Mouse (Mus musculus) cerebellum, postnatal 25 days (tissue): ENCODE data around the gene Chfr.

Experiments
- DNase-seq, 2 experiments: peaks; one replicate each; pipeline ENCODE4 v3.0.0; 2021; ENCODE audit warnings: mixed read lengths in 2 of 2

Gene Chfr

DNA sequence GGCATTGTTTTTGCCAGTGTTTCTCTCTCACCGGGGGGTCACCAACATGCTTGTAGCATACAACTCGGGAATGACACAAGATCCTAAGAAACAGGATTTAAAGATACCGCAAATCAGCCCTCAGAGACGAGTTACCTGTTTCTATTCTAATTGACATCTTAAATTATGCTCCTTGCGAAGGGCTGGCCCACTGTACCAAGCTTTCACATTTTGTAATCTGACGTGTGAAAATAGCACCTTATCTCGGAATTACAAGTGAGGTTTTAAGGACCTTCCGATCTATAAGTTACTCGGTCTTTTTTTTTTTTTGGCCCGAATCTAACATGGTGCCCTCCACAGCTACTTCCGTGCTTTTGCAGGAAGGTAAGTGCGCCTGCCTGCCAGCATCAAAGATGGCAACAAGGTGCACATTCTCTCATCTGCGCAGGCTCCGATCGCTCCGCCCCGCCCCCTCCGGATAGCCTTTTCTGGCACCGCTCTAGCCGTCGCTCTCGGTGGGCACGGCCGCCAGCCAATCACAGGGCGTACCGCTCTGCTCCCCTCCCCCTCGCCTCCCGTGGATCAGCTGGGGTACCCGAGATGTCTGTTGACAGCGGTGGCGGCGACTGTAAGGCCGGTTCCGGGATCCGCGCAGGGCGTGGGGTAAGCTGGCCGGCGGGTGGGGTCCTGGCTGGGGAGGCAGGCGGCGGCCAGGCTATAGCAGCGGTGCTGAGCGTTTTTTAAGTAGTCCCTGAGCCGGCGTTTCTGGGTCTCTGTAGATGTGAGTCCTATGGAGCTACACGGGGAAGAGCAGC, at the start of gene Chfr:
Gene Chfr (plus strand): TSS at position 550 of the 794 bp plus-strand sequence.
- peak; percentile 100 for DNase-seq

DNA sequence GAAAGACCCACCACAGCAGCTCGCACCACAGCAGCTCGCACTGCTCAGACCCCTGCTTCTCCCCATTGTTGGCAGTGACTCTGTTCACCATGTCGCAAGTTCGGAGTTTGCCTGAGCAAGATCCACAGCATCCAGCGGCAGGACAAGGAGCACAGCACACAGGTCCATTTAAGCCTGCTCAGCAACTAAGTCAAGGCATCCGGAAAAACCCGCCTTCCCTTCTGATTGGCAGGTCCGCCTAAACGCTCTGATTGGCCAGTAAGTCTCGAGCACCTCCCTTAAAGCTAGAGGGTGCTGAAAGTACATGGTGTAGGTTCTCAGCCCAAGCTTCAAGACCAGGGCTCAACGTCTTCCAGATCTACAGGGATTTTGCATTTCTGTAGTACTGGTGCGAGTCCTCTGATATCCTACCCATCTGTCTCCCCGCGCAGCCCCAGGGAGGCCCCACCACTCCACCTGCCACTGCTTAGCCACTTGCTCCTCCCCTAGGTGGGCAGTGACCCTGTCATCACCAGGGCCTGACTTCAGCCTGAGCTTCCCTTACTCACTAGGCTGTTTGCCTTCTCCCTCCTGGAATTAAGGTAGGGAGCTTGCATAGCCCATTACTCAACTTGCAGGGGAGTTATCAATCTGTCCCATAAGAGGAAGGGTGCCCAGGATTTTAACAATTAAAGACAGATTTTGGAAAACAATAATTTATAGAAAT, 49.3 kb upstream of the Chfr start:
- DNase-seq, result no peak

DNA sequence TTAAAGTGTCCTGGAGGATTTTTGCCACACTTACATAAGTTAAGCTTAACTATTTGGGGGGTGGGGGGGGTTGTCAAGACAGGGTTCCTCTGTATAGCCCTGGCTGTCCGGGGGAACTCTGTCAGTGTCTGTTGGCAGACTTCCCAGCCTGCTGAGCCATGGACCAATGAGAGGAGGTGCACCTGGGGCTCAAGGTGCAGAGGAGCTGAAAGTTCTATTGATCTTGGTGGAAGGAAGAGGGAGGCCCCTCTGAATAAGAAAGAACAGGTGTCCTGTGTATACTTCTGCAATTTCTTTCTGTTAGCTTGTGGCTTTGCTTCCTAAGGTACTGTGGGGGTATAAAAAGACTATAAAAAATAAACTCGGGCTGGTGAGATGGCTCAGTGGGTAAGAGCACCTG, 44.1 kb upstream of the Chfr start:
- DNase-seq, result no peak

- peak; percentile 85 to 88 for DNase-seq
Observed at GRCm38 (mm10) chr5:110094030-110094846, 41.4 kb upstream of the Chfr start, which contains the start of gene Gm35315. Gm35315 (minus strand) TSS chr5:110094420.

DNA sequence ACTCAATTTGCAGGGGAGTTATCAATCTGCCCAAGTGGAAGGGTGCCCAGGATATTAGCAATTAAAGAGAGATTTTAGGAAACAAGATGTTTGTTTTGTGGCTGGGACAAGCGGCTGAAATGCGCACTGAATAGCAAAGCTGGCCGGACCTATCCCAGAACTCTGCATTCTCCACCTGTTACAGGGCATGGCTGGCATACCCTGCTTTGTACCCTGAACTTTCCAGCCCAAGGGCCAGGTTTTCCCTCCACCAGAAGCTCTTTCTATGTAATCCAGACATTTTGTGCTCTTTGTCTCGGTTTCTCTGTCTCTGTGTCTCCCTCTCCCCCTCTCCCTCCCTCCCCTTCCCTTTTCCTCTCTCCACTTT, 40.8 kb upstream of the Chfr start:
- DNase-seq, result no peak

DNA sequence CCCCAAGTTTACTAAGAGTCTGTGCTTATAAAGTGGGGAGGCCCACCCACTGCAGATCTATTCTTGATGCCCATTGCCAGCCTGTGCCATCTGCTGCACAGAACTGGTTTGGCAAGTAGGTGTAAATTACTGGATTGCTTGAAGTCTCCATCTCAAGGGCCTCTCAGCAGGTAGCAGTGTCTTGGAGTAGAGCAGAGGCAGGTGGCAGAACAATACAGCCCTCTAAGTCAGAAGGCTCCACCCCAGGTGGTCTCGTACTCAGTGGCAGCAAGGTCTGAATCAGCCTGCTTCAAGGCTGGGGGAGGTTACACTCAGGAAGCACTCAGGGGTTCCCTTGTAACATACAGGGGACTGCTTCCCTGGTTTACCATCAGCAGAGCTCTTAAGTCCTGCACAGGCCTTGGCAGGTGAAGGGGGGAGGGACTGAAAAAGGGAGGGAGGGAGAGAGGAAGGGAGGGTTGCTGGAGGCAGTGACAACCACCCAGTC, 36.6 kb upstream of the Chfr start:
- DNase-seq, result peak; percentile 13 to 21

DNA sequence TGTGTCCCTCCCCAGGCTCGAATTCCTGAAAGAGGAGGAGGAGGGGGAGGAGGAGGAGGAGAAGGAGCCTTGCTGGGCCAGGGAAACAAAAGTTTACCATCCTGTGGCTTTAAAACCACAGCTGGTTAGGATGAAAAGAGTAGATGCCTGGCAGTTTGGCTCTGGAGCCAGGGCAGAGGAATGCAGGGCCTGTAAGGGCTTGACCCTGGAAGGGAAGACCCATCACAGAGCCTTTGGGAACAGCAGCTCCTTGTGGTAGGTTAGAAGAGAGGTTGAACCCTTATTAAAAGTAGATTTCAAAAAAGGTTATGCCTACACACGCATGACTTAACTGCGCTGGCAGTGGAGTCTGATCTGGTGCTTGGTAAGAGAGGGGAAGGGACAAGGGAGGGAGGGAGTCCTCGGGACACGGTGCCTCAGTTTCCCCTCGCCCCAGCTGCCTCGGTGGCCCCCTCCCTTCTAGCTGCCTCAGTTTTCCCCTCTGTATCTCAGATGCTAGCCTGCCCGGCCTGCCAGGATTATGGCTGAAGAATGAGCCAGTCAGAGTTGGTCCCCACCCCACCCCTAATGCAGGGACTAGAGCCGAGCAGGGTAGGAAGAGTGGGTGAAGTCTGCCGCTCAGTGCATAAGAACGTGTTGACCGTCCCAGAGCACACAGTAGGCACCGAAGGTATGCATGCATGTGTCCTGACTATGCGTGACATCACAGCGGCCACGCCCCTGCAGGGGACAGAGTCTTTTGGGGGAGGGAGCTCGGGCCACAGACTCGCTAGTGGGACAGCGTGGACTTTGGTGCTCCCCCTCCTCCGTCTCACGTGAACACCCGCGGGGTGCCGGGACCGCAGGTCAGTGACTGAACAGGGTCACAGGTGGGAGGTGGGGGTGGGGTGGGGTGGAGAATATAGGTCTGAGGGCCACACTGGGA, 35.7 kb upstream of the Chfr start, which contains the start of gene Plcxd1:
Gene Plcxd1 (plus strand): TSS at position 314 of the 925 bp plus-strand sequence.
- peak in 1 of 2 experiments; percentile 7 for DNase-seq

DNA sequence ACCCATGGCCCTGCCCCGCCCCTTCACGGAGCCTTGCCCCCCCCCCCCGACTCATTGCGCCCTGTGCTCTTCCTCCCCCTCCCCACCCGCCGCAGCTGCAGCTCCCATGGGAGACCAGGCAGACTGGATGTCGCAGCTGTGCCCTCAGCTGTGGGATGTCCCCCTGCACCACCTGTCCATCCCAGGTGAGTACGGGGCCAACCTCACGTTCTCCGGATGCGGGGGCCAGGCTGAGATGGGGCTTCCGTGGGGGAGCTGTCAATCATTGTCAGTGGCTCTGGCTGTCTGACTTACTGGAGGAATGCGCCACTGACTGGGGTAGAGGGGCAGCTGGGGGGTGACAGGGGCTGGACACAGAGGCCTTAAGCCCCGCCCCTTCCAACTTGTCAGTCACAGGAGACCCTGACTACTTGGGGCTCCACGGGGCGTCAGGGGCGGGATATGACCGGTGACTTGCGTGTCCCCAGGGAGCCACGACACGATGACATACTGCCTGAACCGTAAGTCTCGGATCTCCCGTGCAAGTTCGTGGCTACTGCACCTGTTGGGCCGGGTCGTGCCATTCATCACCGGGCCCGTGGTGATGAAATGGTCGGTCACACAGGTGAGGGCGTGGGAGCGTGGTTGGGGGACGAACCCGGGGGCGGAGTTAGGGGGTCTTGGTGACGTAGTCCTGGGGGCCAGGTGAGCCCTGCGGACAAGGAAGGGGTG, 34.6 kb upstream of the Chfr start:
- peak; percentile 25 to 47 for DNase-seq

DNA sequence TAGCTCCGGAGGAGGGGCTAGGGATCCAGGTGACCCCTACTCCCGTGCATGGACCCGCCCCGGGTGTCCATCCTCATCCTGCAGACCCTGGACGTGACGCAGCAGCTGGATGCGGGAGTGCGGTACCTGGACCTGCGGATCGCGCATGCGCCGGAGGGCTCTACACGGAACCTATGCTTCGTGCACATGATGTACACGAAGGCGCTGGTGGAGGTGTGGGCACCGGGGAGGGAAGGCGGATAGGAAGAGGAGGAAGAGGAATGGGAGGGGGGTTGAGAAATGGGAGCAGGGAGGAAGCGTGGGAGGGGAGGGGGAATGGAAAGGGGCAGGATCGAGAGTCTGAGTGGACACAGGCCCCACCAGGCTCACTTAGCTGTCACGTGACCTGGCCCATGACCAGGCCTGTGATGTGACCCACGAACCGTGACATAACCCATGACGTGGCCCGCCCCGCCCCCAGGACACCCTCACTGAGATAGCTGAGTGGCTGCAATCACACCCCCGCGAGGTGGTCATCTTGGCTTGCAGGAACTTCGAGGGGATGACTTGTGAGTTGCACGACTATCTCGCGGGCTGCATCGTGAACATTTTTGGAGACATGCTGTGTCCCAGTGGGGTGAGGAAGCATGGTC, 33.8 kb upstream of the Chfr start:
- DNase-seq, result peak; percentile 62 to 75

DNA sequence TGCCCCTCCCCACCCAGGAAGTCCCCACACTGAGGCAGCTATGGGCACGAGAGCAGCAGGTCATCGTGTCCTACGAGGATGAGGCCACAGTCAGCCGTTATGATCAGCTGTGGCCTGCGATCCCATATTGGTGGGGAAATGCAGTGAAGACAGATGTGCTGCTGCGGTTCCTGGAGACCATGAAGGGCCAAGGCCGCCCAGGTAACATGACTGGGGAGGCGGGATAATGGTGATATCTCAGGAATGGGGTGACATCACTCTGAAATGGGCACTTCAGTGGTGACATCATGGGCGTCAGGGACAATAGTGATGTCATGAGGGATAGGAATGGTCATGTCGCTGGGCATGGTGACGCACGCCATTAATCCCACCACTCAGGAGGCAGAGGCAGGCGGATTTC, 33.2 kb upstream of the Chfr start:
- DNase-seq, result no peak

DNA sequence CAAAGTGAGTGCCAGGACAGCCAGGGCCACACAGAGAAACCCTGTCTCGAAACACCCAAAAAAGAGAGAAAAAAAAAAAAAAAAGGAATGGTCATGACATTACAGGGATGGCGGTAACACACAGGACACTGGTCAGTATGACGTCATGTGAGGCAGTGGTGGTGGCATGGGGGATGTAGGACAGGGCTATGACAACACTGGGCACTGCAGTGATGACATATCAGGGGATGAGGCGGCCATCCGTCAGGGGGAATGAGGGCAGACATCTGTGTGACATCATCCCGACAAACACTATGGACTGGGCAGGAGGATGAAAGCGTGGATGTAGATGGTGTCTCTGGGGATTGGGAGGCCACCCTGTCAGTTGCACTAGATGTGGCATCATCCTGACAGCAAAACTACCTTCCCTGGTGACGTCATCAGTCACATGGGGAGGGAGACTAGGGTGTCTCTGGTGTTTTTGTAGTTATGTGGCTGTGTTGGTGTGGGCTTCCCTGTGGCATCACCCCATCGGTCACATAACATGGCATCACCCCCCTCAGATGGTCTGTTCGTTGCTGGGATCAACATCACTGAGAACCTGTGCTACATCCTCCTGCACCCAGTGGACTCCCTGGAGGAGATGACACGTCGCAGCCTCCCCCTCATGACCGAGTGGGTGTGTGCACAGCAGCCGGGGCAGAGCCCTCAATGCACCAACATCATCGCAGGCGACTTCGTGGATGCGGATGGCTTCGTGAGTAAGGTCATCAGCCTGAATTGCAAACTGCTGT, 32.6 kb upstream of the Chfr start:
- no peak for DNase-seq

- peak in 1 of 2 experiments; percentile 8 for DNase-seq
Observed at GRCm38 (mm10) chr5:110103901-110104615, 31.6 kb upstream of the Chfr start.

- DNase-seq, result peak; percentile 6 to 22
Observed at GRCm38 (mm10) chr5:110104616-110105380, 30.8 kb upstream of the Chfr start.

DNA sequence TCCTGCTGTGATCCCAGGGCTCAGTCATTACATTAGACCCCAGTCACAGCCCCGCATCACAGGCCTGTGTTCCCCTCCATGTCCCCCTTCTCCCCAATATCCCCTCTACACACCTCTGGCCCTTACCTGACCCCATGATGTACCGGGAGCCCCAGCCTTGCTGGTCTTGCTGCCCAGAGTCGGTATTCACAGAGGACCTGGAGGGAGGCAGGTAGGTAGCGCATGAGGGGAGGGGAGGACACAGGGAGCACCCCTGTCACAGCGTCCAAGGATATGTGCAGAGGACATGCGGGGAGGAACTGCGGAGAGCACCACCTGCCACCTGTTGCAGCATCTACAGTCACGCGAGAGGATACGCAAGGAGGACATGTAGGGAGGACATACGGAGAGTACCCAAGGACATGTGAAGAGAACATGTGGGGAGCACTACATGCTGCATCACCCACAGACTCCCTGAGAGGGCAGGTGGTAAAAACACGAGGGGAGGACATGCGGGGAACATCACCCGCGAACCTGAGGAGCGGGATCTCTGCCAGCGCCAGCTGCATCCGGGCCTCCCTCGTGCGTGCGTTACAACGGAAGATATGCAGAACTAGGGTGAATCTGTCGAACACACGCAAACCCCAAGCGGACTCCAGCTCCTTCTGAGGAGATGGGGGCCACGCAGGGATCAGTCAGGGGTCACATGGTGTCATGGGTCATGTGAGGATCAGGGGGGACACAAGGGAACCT, 29.3 kb upstream of the Chfr start:
- DNase-seq, result peak; percentile 13 to 28

- DNase-seq, result peak in 1 of 2 experiments; percentile 50
Observed at GRCm38 (mm10) chr5:110106901-110107564, 28.6 kb upstream of the Chfr start.

DNA sequence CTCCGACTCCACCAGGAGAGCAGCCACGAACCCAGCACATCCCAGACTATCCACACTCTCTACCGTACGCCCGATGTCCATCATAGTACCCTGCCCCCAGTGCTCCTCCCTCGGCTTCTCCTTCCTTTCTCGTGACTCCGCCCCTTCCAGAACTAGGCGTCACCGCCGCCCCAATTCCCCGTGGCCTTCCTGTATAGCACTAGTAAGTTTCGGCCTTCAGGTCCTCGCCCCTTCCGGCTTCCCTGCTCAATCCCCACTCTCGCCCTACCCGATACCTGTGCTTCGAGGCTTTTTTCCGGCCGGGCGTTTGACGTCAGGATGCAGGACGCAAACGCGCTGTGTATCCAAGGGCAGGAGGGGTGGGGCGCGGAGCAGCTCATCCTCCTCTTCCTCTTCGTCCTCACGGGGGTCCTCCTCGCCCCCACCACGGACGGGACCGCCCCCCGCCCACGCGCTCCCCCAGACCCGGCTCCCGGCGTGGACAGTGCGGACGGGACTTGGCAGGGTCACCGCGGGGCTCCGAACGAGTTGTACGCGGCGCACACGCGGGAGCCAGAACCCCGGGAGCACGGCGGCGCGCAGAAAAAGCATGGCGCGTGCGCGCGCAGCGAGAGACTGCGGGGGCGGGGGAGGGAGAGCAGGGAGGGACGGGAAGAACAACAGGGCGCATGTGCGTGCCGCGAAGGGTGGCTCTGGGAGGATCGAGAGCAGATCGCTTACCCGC, 27.9 kb upstream of the Chfr start, which contains the start of gene Gtpbp6:
Gene Gtpbp6 (minus strand): TSS at position 617 of the 724 bp plus-strand sequence.
- DNase-seq, result peak; percentile 96 to 97
